Mouse (Mus musculus) G1E (cell line): ENCODE results near the gene Trappc13.
"Not testable (repeated sequence)": the region's sequence is repeated elsewhere in the genome, so short reads cannot be mapped to it uniquely, and the experiment has no call there.

Experiments
- CTCF ChIP-seq: IDR thresholded peaks from 2 replicates; pipeline ENCODE4 v1.5.1; 2012; ENCODE audit warnings: low read depth, low read length, inconsistent platforms, mixed read lengths
- GATA1 ChIP-seq: IDR thresholded peaks from 2 replicates; pipeline ENCODE4 v1.6.1; 2012; ENCODE audit warnings: borderline replicate concordance, low read length, inconsistent platforms, mixed read lengths
- GATA2 ChIP-seq: IDR thresholded peaks from 2 replicates; pipeline ENCODE4 v1.6.1; 2012; ENCODE audit warnings: low read depth, low read length, inconsistent platforms, borderline replicate concordance
- POLR2AphosphoS5 ChIP-seq: IDR thresholded peaks from 2 replicates; pipeline ENCODE4 v1.6.1; 2012; ENCODE audit warnings: low read depth, low read length, inconsistent platforms; ENCODE audit not compliant: insufficient replicate concordance
- TAL1 ChIP-seq: conservative IDR thresholded peaks from 2 replicates; pipeline ENCODE4 v1.6.1; 2012; ENCODE audit warnings: low read depth, low read length, inconsistent platforms, mixed read lengths

- TF ChIP-seq GATA1, CTCF, TAL1, POLR2AphosphoS5, GATA2: not testable (repeated sequence)
These were observed 17.6 kb upstream of the Trappc13 start for GRCm38 (mm10) chr13:104195891-104196290.
